Mouse (Mus musculus) embryonic fibroblast, embryonic 13.5 days (primary cell): ENCODE data around the gene Rsph14.

Experiments
- CTCF ChIP-seq: IDR thresholded peaks from 2 replicates; pipeline ENCODE4 v1.5.1; 2011; ENCODE audit warnings: mild to moderate bottlenecking, control low read depth, low read length, moderate library complexity, borderline replicate concordance; ENCODE audit not compliant: insufficient read depth
- POLR2A ChIP-seq: IDR thresholded peaks from 2 replicates; pipeline ENCODE4 v1.6.1; 2011; ENCODE audit warnings: low read depth, mild to moderate bottlenecking, control low read depth, low read length, moderate library complexity

GRCm38 (mm10) chr10:75060843-75061235, 28.5 kb upstream of the Rsph14 start:
- TF ChIP-seq CTCF (no peak), POLR2A (no peak)
